Mouse (Mus musculus) thymus, adult 2 months (tissue): ENCODE results near the gene Gan. TPM values are rescaled to one million over a fixed set of nuclear protein-coding genes. Genes with fewer than 3 reads are reported as not detected.

Experiments used
- DNase-seq: peaks from one replicate; pipeline ENCODE4 v3.0.0; 2021
- H3K27ac ChIP-seq: fragments of 200-500 bp; 2 replicates; pipeline ENCODE4 v1.5.1; 2012; ENCODE audit warnings: low read length, control low read depth; ENCODE audit not compliant: control insufficient read depth, insufficient read depth
- H3K27me3 ChIP-seq: fragments of 200-500 bp; 2 replicates; pipeline ENCODE4 v1.6.1; 2012; ENCODE audit warnings: mild to moderate bottlenecking, low read length, moderate library complexity, mixed read lengths; ENCODE audit not compliant: control insufficient read depth, insufficient read depth
- H3K36me3 ChIP-seq: fragments of 200-500 bp; 2 replicates; pipeline ENCODE4 v1.6.1; 2012; ENCODE audit warnings: mild to moderate bottlenecking, low read length, moderate library complexity; ENCODE audit not compliant: control insufficient read depth, insufficient read depth
- H3K4me1 ChIP-seq: fragments of 200-500 bp; replicated peaks from 2 replicates; pipeline ENCODE4 v1.6.1; 2012; ENCODE audit warnings: low read length; ENCODE audit not compliant: control insufficient read depth, insufficient read depth
- H3K4me3 ChIP-seq: fragments of 200-500 bp; 2 replicates; pipeline ENCODE4 v1.5.1; 2012; ENCODE audit warnings: mild to moderate bottlenecking, low read length, control low read depth, moderate library complexity; ENCODE audit not compliant: control insufficient read depth, insufficient read depth
- CTCF ChIP-seq: fragments of 200-500 bp; IDR thresholded peaks from 2 replicates; pipeline ENCODE4 v1.5.1; 2012; ENCODE audit warnings: mild to moderate bottlenecking, control low read depth, low read length, moderate library complexity, borderline replicate concordance; ENCODE audit not compliant: control insufficient read depth, poor library complexity, insufficient read depth; ENCODE audit errors: extremely low read depth
- POLR2A ChIP-seq: fragments of 200-500 bp; IDR thresholded peaks from 2 replicates; pipeline ENCODE4 v1.6.1; 2012; ENCODE audit warnings: mild to moderate bottlenecking, low read length, control low read depth, moderate library complexity; ENCODE audit not compliant: control insufficient read depth, poor library complexity, insufficient read depth; ENCODE audit errors: extremely low read depth
- WGBS: fragments of 180-500 bp; shearing (Covaris S2); methylation state at CpG from one replicate; pipeline ENCODE4 v1.1.7; 2018; 5-methylcytosine and 5-hydroxymethylcytosine counted together
- polyA plus RNA-seq: library from polyadenylated mRNA; depleted of rRNA; stranded (reverse); fragments of >200 nt; gene quantifications from 2 replicates; pipeline ENCODE4 v1.2.3, GENCODE M21; 2012

Gene Gan
- polyA plus RNA-seq, 1 experiment: 6.3 TPM

DNA sequence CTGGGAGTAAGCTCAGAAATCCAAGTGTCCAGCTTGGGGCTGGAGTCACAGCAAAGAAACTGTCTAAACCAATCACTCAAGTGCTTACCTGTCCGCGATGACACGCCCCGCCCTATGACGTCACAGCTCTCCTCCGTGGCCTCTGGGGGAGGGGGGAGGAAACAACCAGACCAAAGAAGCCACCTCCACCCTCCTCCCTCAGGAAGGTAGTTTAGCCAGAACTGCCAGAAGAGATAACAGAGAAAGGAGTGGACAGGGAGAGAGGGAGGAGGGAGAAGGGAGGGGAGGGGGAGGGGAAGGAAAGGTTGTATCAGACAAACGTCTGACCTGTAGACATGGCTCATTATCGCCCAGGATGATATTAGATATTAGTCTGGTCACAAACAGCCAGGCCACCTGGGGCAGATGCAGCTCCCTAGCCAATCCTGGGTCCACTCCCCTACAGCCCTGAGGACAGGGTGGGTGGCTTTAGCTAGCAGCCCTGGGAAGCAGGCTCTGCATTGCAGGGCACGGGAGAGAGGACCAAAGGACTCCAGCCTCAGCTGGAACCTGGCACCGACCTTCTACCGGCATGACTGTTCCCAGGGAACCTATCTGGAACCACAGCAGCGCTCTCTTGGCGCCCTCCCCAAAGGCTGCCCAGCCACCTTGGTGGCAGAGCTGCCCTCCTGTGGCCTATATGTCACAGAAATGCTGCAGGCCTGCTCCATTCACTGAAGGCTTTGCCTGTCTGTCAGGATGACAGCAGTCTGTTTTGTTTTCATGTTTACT is 42.1 kb upstream of the Gan start:
- H3K27me3 ChIP-seq: no peaks in the 10 kb centered on the region
- H3K4me1 ChIP-seq: peaks cover 5% of the 10 kb centered on the region
- no peak for DNase-seq
- 48% methylated on average over 13 of the region's 13 CpGs for WGBS
- H3K4me3 ChIP-seq: no peak overlapping the region
- H3K36me3 ChIP-seq: no peaks in the 10 kb centered on the region
- no peak for TF ChIP-seq POLR2A
- no peak for TF ChIP-seq CTCF
- no peak overlapping the region for H3K27ac ChIP-seq

GRCm38 (mm10) chr8:117116534-117116933 is 41.4 kb upstream of the Gan start:
- DNase-seq: no peak
- peaks cover 5% of the 10 kb centered on the region for H3K4me1 ChIP-seq
- no peak for TF ChIP-seq CTCF
- TF ChIP-seq POLR2A: no peak
- H3K27me3 ChIP-seq: no peaks in the 10 kb centered on the region
- no peak overlapping the region for H3K27ac ChIP-seq
- H3K36me3 ChIP-seq: no peaks in the 10 kb centered on the region
- no peak overlapping the region for H3K4me3 ChIP-seq
- 94% methylated on average over 7 of the region's 7 CpGs for WGBS

DNA sequence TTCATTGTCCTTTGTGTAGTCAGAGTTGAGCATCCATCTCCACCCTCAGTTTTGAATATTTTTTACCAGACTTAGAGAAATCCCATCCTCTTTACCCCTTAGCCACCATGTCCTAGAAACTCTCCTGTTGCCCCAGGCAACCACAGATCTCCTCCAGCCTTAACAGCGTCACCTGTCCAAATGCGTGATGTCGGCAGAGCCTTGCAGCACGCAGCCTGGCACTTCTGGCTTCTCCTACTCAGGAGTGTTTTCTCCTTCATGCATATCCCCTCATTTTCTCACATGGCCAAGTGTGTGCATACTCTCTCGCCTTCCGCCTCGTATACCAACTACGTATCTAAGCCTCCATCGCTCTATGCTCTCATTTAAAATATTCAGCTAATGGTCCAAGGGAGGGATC is 39.5 kb upstream of the Gan start:
- no peak for TF ChIP-seq CTCF
- no peak for TF ChIP-seq POLR2A
- peaks cover 5% of the 10 kb centered on the region for H3K4me1 ChIP-seq
- H3K4me3 ChIP-seq: no peak overlapping the region
- no peak for DNase-seq
- H3K27ac ChIP-seq: no peak overlapping the region
- H3K36me3 ChIP-seq: no peaks in the 10 kb centered on the region
- 96% methylated on average over 9 of the region's 9 CpGs for WGBS
- H3K27me3 ChIP-seq: no peaks in the 10 kb centered on the region

GRCm38 (mm10) chr8:117121277-117121676 is 36.7 kb upstream of the Gan start:
- TF ChIP-seq CTCF (no peak), POLR2A (no peak)
- WGBS: 54% methylated on average over 8 of the region's 8 CpGs
- Histone ChIP-seq H3K4me3 (no peak overlapping the region), H3K4me1 (no peaks in the 10 kb centered on the region), H3K27ac (no peak overlapping the region), H3K27me3 (no peaks in the 10 kb centered on the region), H3K36me3 (no peaks in the 10 kb centered on the region)
- DNase-seq: no peak

- Histone ChIP-seq H3K27me3 (no peaks in the 10 kb centered on the region), H3K4me3 (no peak overlapping the region), H3K36me3 (no peaks in the 10 kb centered on the region), H3K27ac (no peak overlapping the region), H3K4me1 (no peaks in the 10 kb centered on the region)
- 84% methylated on average over 13 of the region's 13 CpGs for WGBS
- TF ChIP-seq POLR2A (no peak), CTCF (no peak)
- no peak for DNase-seq
Measured at GRCm38 (mm10) chr8:117123850-117124633, 33.9 kb upstream of the Gan start.

DNA sequence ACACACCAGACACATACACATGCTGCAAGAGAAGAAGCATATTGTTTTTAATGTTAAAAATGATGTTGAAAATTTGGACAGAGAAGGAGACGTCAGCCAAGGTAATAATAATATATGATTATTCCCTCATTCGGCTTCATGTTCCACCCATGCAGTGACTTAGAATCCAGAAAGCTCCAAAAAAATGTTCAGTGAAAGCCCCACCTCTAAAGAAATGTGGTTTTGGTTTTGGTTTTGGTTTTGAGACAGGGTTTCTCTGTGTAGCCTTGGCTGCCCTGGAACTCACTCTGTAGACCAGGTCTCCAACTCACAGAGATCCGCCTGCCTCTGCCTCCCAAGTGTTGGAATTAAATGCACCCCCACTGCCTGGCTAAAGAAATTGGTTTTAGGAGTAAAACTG is 32.1 kb upstream of the Gan start:
- DNase-seq: no peak
- H3K4me3 ChIP-seq: no peak overlapping the region
- no peaks in the 10 kb centered on the region for H3K36me3 ChIP-seq
- H3K4me1 ChIP-seq: no peaks in the 10 kb centered on the region
- no peak overlapping the region for H3K27ac ChIP-seq
- TF ChIP-seq POLR2A (no peak), CTCF (no peak)
- WGBS: 86% methylated on average over 3 of the region's 3 CpGs
- no peaks in the 10 kb centered on the region for H3K27me3 ChIP-seq

DNA sequence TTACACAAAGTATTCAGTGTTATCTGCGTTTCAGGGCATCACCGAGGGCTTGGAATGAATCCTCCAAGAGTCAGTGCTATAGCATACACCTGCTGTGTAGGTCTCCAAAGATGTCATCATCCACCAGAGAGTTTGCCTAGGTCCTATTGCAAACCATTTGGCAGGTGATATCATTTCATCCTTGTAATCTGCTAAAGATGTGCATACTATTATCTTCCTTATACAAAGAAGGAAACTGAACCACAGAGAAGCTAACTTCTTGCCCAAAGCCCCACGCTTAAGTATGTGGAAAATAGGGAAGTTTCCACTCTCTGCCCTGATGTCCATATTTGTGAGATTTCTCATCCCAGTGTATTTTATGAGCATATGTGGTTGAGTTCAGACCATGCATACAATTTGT is 31.5 kb upstream of the Gan start:
- Histone ChIP-seq H3K27me3 (no peaks in the 10 kb centered on the region), H3K36me3 (no peaks in the 10 kb centered on the region), H3K4me1 (no peaks in the 10 kb centered on the region), H3K4me3 (no peak overlapping the region), H3K27ac (no peak overlapping the region)
- TF ChIP-seq POLR2A: no peak
- TF ChIP-seq CTCF: no peak
- WGBS: 89% methylated on average over 3 of the region's 3 CpGs
- no peak for DNase-seq
